Mouse (Mus musculus): ENCODE data around the gene Ecd. TPM values are rescaled to one million over a fixed set of nuclear protein-coding genes. Genes with fewer than 3 reads are reported as not detected.
A peak's percentile ranks its signal among the peaks of the same experiment; 100 is the strongest.
"Not testable (repeated sequence)": the region's sequence is repeated elsewhere in the genome, so short reads cannot be mapped to it uniquely, and the experiment has no call there.

Ecd gene
- total and polyA plus RNA-seq, 2 experiments from 2014 or later = 38.4 to 38.6 TPM

DNA sequence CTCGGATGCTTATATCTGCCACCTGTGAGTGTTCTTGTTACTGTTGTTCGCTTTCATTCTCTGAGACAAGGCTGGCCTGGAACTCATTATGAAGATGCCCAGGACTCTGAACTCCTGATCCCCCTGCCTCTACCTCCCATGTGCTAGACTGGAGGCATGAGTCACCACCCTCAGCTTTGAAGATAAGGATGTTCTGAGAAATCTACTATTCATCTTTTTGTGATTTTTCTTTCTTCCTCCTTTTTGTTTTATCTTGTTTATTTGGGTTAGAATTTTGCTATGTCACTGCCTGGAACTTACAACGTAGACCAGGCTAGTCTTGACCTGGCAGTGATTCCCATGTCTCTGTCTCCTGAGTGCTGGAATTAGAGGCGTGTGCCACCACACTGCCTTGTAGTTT lies 16.6 kb downstream of the Ecd start:
- no peak for DNase-seq (ENCODE audit: low spot score)
- Histone ChIP-seq H3K27ac (no peak overlapping the region), H3K4me2 (ENCODE audit: low read depth, low read length) (no peak overlapping the region), H3K27me3 (ENCODE audit: insufficient read depth, low read length) (no peaks in the 10 kb centered on the region), H3K9me3 (ENCODE audit: low read length) (no peaks in the 10 kb centered on the region), H3K36me3 (ENCODE audit: insufficient read depth, low read length) (peaks cover 55% of the 10 kb centered on the region), H3K4me3 (ENCODE audit: low read length) (no peak overlapping the region), H3K9ac (replicated peaks; ENCODE audit: low read length) (no peak overlapping the region), H3K4me1 (ENCODE audit: insufficient read depth, low read length) (no peaks in the 10 kb centered on the region)
- TF ChIP-seq CTCF (IDR thresholded peaks at IDR 0.05; ENCODE audit: low read depth) = no peak
- no peak for ATAC-seq
- over 99% methylated on average over 4 of the region's 4 CpGs for WGBS

DNA sequence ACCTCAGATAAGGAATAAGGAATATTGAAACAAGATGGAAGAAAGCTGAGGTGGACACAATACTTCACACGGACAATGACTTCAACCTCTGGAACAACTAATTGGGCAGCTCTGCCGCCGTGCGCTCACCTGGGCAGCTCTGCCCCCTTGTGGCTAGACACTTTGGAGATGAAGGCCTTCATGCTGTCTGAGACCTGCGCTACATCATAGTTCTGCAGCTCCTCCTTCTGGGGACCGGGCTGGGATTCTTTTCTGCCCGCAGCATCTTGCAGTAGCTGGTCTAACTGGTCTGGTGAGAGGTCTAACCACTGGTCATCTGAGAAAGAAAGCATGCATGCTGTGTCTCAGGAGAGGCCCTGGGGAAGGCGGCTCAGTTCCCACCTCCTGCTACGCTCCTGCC lies 19.4 kb downstream of the Ecd start:
- Histone ChIP-seq H3K27ac (no peak overlapping the region), H3K4me3 (ENCODE audit: low read length) (no peak overlapping the region), H3K9me3 (ENCODE audit: low read length) (no peaks in the 10 kb centered on the region), H3K4me2 (ENCODE audit: low read depth, low read length) (no peak overlapping the region), H3K9ac (replicated peaks; ENCODE audit: low read length) (no peak overlapping the region), H3K27me3 (ENCODE audit: insufficient read depth, low read length) (no peaks in the 10 kb centered on the region), H3K36me3 (ENCODE audit: insufficient read depth, low read length) (peaks cover 51% of the 10 kb centered on the region), H3K4me1 (ENCODE audit: insufficient read depth, low read length) (no peaks in the 10 kb centered on the region)
- TF ChIP-seq CTCF (IDR thresholded peaks at IDR 0.05; ENCODE audit: low read depth) = peak; percentile 41; the same call in 1 of the 2 replicates
- no peak for ATAC-seq
- no peak for DNase-seq (ENCODE audit: low spot score)
- WGBS = 79% methylated on average over 9 of the region's 9 CpGs

DNA sequence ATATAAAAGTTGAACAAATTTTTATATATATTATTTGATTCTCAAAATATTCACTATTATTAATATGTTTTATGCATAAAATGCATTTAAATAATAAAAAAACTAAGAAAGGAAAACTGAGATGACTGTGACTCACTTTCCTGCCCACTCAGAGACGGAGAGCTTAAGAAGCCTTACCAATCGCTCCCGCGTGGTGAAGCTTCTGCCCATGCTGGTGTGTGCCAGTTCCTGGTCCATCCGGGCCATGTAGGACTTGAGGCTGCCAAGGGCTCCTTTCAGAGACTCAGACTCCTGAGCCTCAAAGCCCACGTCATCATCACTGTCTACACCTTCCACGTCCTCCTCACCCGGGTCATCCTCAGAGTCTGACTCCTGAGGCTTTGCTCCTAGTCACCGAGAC lies 23.7 kb downstream of the Ecd start:
- TF ChIP-seq CTCF (IDR thresholded peaks at IDR 0.05; ENCODE audit: low read depth) = no peak
- no peak overlapping the region for H3K4me2 ChIP-seq (ENCODE audit: low read depth, low read length)
- no peak for DNase-seq (ENCODE audit: low spot score)
- no peaks in the 10 kb centered on the region for H3K4me1 ChIP-seq (ENCODE audit: insufficient read depth, low read length)
- no peak overlapping the region for H3K4me3 ChIP-seq (ENCODE audit: low read length)
- H3K36me3 ChIP-seq (ENCODE audit: insufficient read depth, low read length) = peaks cover 53% of the 10 kb centered on the region
- WGBS = 97% methylated on average over 9 of the region's 9 CpGs
- H3K9me3 ChIP-seq (ENCODE audit: low read length) = no peaks in the 10 kb centered on the region
- H3K27me3 ChIP-seq (ENCODE audit: insufficient read depth, low read length) = no peaks in the 10 kb centered on the region
- ATAC-seq = no peak
- no peak overlapping the region for H3K9ac ChIP-seq (replicated peaks; ENCODE audit: low read length)
- H3K27ac ChIP-seq = no peak overlapping the region

DNA sequence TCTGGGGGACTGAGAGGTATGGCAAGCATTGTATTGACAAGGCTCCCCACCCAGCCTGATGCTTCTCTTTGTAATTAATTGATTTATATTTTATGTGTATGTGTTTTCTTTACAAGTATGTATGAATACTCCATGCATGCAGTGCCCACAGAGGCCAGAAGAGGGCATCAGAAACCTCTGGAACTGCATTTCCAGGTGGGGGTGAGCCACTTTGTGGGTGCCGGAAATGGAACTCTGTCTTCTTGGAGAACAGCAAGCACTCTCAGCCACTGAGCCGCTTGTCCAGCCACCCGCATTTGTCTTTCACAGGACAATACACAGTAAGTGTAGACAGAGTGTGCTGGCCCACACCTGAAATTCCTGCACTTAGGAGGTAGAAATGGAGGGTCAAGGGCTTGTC lies 28.5 kb downstream of the Ecd start:
- Histone ChIP-seq H3K27me3 (ENCODE audit: insufficient read depth, low read length) (no peaks in the 10 kb centered on the region), H3K9me3 (ENCODE audit: low read length) (no peaks in the 10 kb centered on the region), H3K36me3 (ENCODE audit: insufficient read depth, low read length) (peaks cover 26% of the 10 kb centered on the region), H3K4me2 (ENCODE audit: low read depth, low read length) (no peak overlapping the region), H3K9ac (replicated peaks; ENCODE audit: low read length) (no peak overlapping the region), H3K4me1 (ENCODE audit: insufficient read depth, low read length) (no peaks in the 10 kb centered on the region), H3K4me3 (ENCODE audit: low read length) (no peak overlapping the region), H3K27ac (no peak overlapping the region)
- DNase-seq (ENCODE audit: low spot score) (peak; percentile 44), ATAC-seq (no peak)
- WGBS = 79% methylated on average over 3 of the region's 3 CpGs
- peak; percentile 70 for TF ChIP-seq CTCF (IDR thresholded peaks at IDR 0.05; ENCODE audit: low read depth)

DNA sequence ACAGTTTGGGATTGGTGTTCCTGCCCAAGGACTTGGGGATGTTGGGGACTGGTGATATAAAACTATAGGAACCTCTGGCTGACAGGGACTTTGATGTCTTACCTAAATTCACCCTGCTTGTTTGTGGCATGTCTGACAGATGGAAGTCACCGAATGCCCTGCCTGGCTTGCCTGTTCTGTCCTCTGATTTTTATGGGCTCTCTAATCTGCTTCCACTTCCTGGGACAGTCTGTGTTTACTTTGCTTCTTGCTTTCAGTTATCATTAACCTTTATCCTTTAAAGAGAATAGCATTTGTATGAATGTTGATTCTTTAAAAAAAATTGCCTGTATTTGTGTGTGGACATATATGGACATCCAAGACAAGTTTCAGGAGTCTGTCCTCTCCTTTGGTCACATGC lies 32.8 kb downstream of the Ecd start:
- Histone ChIP-seq H3K4me2 (ENCODE audit: low read depth, low read length) (no peak overlapping the region), H3K9ac (replicated peaks; ENCODE audit: low read length) (no peak overlapping the region), H3K4me3 (ENCODE audit: low read length) (no peak overlapping the region), H3K4me1 (ENCODE audit: insufficient read depth, low read length) (no peaks in the 10 kb centered on the region), H3K36me3 (ENCODE audit: insufficient read depth, low read length) (peaks cover 7% of the 10 kb centered on the region; the same call in 1 of the 2 replicates), H3K27me3 (ENCODE audit: insufficient read depth, low read length) (no peaks in the 10 kb centered on the region), H3K9me3 (ENCODE audit: low read length) (no peaks in the 10 kb centered on the region), H3K27ac (no peak overlapping the region)
- TF ChIP-seq CTCF (IDR thresholded peaks at IDR 0.05; ENCODE audit: low read depth) = no peak
- 95% methylated on average over 1 of the region's 1 CpGs for WGBS
- DNase-seq (ENCODE audit: low spot score) = no peak
- ATAC-seq = no peak

DNA sequence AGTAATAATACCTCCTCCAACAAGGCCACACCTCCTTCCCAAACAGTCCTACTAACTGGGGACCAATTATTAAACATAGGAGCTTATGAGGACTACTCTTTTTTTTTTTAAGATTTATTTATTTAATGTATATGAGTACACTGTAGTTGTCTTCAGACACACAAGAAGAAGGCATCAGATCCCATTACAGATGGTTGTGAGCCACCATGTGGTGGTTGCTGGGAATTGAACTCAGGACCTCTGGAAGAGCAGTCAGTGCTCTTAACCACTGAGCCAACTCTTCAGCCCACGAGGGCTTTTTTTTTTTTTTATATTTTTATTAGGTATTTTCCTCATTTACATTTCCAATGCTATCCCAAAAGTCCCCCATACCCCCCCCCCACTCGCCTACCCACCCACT lies 42.8 kb downstream of the Ecd start:
- H3K27me3 ChIP-seq (ENCODE audit: insufficient read depth, low read length); H3K4me1 ChIP-seq (ENCODE audit: insufficient read depth, low read length); ATAC-seq; H3K27ac ChIP-seq; H3K4me3 ChIP-seq (ENCODE audit: low read length); H3K9me3 ChIP-seq (ENCODE audit: low read length); DNase-seq (ENCODE audit: low spot score); H3K4me2 ChIP-seq (ENCODE audit: low read depth, low read length); H3K9ac ChIP-seq (replicated peaks; ENCODE audit: low read length); H3K36me3 ChIP-seq (ENCODE audit: insufficient read depth, low read length): not testable (repeated sequence)
- 57% methylated on average over 2 of the region's 2 CpGs for WGBS

DNA sequence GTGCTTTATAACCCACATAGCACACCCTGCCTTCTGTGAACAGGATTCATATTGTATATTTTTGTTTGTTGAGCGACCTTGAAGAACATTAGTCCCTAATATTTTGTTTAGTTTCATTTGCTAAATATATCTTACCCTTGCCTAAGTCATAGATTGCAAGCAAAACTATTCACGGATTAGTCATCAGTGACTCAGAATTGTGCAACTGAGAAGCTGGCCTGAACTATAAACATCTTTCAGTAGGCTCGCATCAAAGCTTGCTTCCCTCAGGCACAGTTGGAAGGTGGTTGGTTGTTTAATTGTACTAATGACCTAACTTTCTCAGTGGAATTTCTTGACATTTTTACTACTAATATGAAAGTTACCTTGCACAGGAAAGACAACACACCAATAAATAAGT lies 49.8 kb downstream of the Ecd start:
- DNase-seq (ENCODE audit: low spot score) = no peak
- H3K4me3 ChIP-seq (ENCODE audit: low read length) = no peak overlapping the region
- no peak for ATAC-seq
- H3K9ac ChIP-seq (replicated peaks; ENCODE audit: low read length) = no peak overlapping the region
- WGBS = 83% methylated on average over 3 of the region's 3 CpGs
- no peak overlapping the region for H3K27ac ChIP-seq
- no peaks in the 10 kb centered on the region for H3K36me3 ChIP-seq (ENCODE audit: insufficient read depth, low read length)
- no peaks in the 10 kb centered on the region for H3K4me1 ChIP-seq (ENCODE audit: insufficient read depth, low read length)
- no peaks in the 10 kb centered on the region for H3K27me3 ChIP-seq (ENCODE audit: insufficient read depth, low read length)
- H3K4me2 ChIP-seq (ENCODE audit: low read depth, low read length) = no peak overlapping the region
- H3K9me3 ChIP-seq (ENCODE audit: low read length) = no peaks in the 10 kb centered on the region
- no peak for TF ChIP-seq CTCF (IDR thresholded peaks at IDR 0.05; ENCODE audit: low read depth)
